Mouse (Mus musculus) ES-E14 (cell line): Measurements from ENCODE around the gene Ppp1r9b. TPM values are rescaled to one million over a fixed set of nuclear protein-coding genes. Genes with fewer than 3 reads are reported as not detected.
A peak's percentile ranks its signal among the peaks of the same experiment; 100 is the strongest.

ENCODE experiments used
- DNase-seq: peaks from one replicate; pipeline ENCODE4 v3.0.0-alpha.2; 2013; ENCODE audit warnings: low read depth, low spot score
- H3K27ac ChIP-seq: 2 replicates; pipeline ENCODE4 v1.5.1; 2012; ENCODE audit warnings: low read depth, mild to moderate bottlenecking, low read length, moderate library complexity, mixed read lengths; ENCODE audit not compliant: poor library complexity, insufficient read depth, severe bottlenecking
- H3K36me3 ChIP-seq: 2 replicates; pipeline ENCODE4 v1.6.1; 2012; ENCODE audit warnings: mild to moderate bottlenecking, low read length, moderate library complexity, mixed read lengths; ENCODE audit not compliant: control insufficient read depth, poor library complexity, insufficient read depth, severe bottlenecking
- H3K4me1 ChIP-seq, 2 experiments: fragments of 150-350 bp in 1 of 2; sonication (generic) in 1 of 2; 2 replicates each; pipeline ENCODE4 v1.6.1; 2012; ENCODE audit warnings: low read length in 2 of 2, mild to moderate bottlenecking in 1 of 2, mixed read lengths in 1 of 2; ENCODE audit not compliant: control insufficient read depth in 2 of 2, insufficient read depth in 2 of 2, poor library complexity in 1 of 2
- H3K4me3 ChIP-seq, 2 experiments: fragments of 150-350 bp in 1 of 2; sonication (generic) in 1 of 2; 2 replicates each; pipeline ENCODE4 v1.5.1; 2012; ENCODE audit warnings: low read length in 2 of 2, low read depth in 1 of 2, mild to moderate bottlenecking in 1 of 2, mixed read lengths in 1 of 2; ENCODE audit not compliant: insufficient read depth in 1 of 2, poor library complexity in 1 of 2, severe bottlenecking in 1 of 2
- H3K9ac ChIP-seq: 2 replicates; pipeline ENCODE4 v1.6.1; 2012; ENCODE audit warnings: low read depth, mild to moderate bottlenecking, low read length, mixed read lengths; ENCODE audit not compliant: poor library complexity, insufficient read depth, severe bottlenecking
- H3K9me3 ChIP-seq: fragments of 150-350 bp; sonication (generic); 2 replicates; pipeline ENCODE4 v1.6.1; 2012; ENCODE audit warnings: low read depth, mild to moderate bottlenecking, low read length; ENCODE audit not compliant: control insufficient read depth, insufficient read depth
- CHD2 ChIP-seq: IDR thresholded peaks from 2 replicates; pipeline ENCODE4 v1.6.1; 2014; ENCODE audit warnings: mild to moderate bottlenecking, low read depth, low read length, inconsistent platforms
- HCFC1 ChIP-seq: IDR thresholded peaks from 2 replicates; pipeline ENCODE4 v1.6.1; 2012; ENCODE audit warnings: low read length, inconsistent platforms, borderline replicate concordance; ENCODE audit not compliant: insufficient read depth
- MAFK ChIP-seq: IDR thresholded peaks from 2 replicates; pipeline ENCODE4 v1.6.1; 2014; ENCODE audit warnings: mild to moderate bottlenecking, low read depth, low read length, inconsistent platforms; ENCODE audit not compliant: insufficient read depth
- ZC3H11A ChIP-seq: IDR thresholded peaks from 2 replicates; pipeline ENCODE4 v1.6.1; 2012; ENCODE audit warnings: low read depth, mild to moderate bottlenecking, inconsistent platforms, low read length, borderline replicate concordance
- ZNF384 ChIP-seq: IDR thresholded peaks from 2 replicates; pipeline ENCODE4 v1.6.1; 2012; ENCODE audit warnings: low read depth, low read length, inconsistent platforms
- in situ Hi-C, 2 experiments: fragments of 600-800 bp; cut with MboI; formaldehyde crosslinking; loops; one replicate each; pipeline ENCODE4 v1.15.1; 2025; ENCODE audit warnings: low sequenced_read_pairs in 2 of 2, inconsistent platforms in 1 of 2; ENCODE audit not compliant: unreplicated experiment in 2 of 2
- total RNA-seq: library from RNA; depleted of rRNA; stranded (reverse); fragments of 300-350 nt; gene quantifications from 2 replicates; pipeline ENCODE4 v1.2.3, GENCODE M21; 2012; rRNA removed

Ppp1r9b gene
- 29.5 and 32.6 TPM in 2 replicates for total RNA-seq

GRCm38 (mm10) chr11:94990749-94991577 is at the start of gene Ppp1r9b:
Ppp1r9b (plus strand) TSS chr11:94991035.
- no peak for TF ChIP-seq MAFK
- TF ChIP-seq CHD2: no peak
- TF ChIP-seq HCFC1: 0 out of 2 replicates have a peak, but pooled peaks have one; percentile 44

DNA sequence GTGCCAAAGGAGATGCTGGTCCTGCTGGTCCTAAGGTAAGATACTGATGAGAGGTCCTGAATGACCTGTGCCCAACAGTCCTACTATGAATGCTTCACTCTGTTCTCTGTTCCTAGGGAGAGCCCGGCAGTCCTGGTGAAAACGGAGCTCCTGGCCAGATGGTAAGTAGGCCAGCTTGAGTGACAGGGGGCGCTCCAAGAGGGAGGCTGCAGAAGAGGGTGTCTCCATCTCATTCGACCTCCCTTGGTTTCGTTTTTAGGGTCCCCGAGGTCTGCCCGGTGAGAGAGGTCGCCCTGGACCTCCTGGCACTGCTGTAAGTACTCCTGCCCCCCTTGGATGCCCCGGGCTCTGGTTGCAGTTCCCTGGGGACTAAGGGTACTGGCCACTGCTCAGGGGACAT is 49.7 kb upstream of the Ppp1r9b start:
- in situ Hi-C loops: no loop called here
- no peaks in the 10 kb centered on the region for H3K9me3 ChIP-seq
- H3K4me1 ChIP-seq: no peaks in the 10 kb centered on the region
- H3K4me3 ChIP-seq: no peak overlapping the region
- H3K36me3 ChIP-seq: no peaks in the 10 kb centered on the region
- TF ChIP-seq CHD2 (no peak), HCFC1 (no peak), ZC3H11A (no peak), ZNF384 (no peak), MAFK (no peak)
- H3K27ac ChIP-seq: no peak overlapping the region
- DNase-seq: no peak
- H3K9ac ChIP-seq: no peak overlapping the region

More at GRCm38 (mm10) chr11:94990749-94991577, at the start of gene Ppp1r9b:
- H3K9me3 ChIP-seq: no peaks in the 10 kb centered on the region
- DNase-seq: peak; percentile 74
- in situ Hi-C loops: no loop called here
- peak within 1 kb of the TSS; percentile 53; the same call in 1 of the 2 replicates for H3K27ac ChIP-seq
- H3K4me3 ChIP-seq: peak within 1 kb of the TSS; percentile 81 to 89
- no peaks in the 10 kb centered on the region; the same call in 1 of the 2 replicates for H3K36me3 ChIP-seq
- peak within 1 kb of the TSS; percentile 79 for H3K9ac ChIP-seq
- H3K4me1 ChIP-seq: peaks cover 3 to 35% of the 10 kb centered on the region in 2 experiments; a peak in 3 of 4 replicates

DNA sequence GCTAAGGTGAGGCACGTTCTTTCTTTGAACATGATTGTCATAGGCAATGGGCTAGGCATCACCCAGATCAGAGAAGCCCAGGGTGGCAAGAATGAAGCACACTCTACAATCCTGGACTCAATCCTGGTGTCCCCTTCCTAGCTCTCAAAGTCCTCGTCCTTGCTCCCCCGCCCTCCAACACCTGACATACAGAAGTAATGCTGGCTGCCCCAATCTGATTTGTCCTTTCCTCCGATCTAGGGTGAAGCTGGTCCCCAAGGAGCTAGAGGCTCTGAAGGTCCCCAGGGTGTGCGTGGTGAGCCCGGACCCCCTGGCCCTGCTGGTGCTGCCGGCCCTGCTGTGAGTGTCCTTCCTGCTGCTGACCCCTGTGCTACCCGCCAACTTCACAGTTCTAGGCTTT is 49.1 kb upstream of the Ppp1r9b start:
- Histone ChIP-seq H3K9ac (no peak overlapping the region), H3K27ac (no peak overlapping the region), H3K36me3 (no peaks in the 10 kb centered on the region), H3K4me1 (no peaks in the 10 kb centered on the region), H3K4me3 (no peak overlapping the region), H3K9me3 (no peaks in the 10 kb centered on the region)
- TF ChIP-seq ZC3H11A: no peak
- no peak for DNase-seq
- in situ Hi-C loops: no loop called here

GRCm38 (mm10) chr11:94942282-94943023 is 48.4 kb upstream of the Ppp1r9b start:
- no peaks in the 10 kb centered on the region for H3K4me1 ChIP-seq
- TF ChIP-seq MAFK (no peak), HCFC1 (no peak), ZNF384 (no peak), CHD2 (no peak), ZC3H11A (no peak)
- no peaks in the 10 kb centered on the region for H3K36me3 ChIP-seq
- no peak overlapping the region for H3K4me3 ChIP-seq
- no peak for DNase-seq
- no peak overlapping the region for H3K9ac ChIP-seq
- in situ Hi-C loops: no loop called here
- H3K9me3 ChIP-seq: no peaks in the 10 kb centered on the region
- no peak overlapping the region for H3K27ac ChIP-seq
